Comparison of ENCODE assay signal across 12 mouse cellular contexts in the genomic region with DNA sequence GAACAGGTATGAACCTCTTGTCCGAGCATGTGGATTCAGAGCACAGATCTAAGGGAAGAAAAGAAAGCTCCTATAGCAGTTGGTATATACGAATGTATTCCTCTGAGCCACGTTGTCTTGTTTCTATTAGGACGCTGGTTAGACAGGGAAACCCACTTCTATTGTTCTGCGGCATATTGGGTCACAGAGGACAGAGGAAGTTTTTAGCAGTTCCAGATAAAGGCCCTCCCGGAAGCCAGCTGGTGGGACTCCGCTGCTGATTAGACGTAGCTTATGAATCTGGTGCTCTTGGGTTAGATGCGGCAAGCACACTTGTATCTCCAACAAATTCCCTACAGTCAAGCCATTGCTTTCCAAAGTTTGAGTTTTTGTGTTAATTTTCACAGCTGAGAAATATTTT. TPM values are rescaled to one million over a fixed set of nuclear protein-coding genes. Genes with fewer than 3 reads are reported as not detected.
DNase-seq lines count a peak whose midpoint lies in the region; ATAC-seq and TF ChIP-seq lines count a peak whose summit lies in the region.
"Had no signal": no experiment of that assay in that cellular context is flagged by ENCODE, and none has a peak within 500 bp of the region (broad histone marks: within the 10 kb centered on the region; RNA-seq: fewer than 3 reads in every experiment).

No protein-coding gene starts in this region.

- H3K9ac ChIP-seq in kidney, embryonic 14.5 days (ENCODE audit: low read depth, low read length) = no peak overlapping the region
- peak overlapping the region; percentile 41 for H3K9ac ChIP-seq in MEL (ENCODE audit: control insufficient read depth, low read depth, low read length, poor library complexity, severe bottlenecking)
- peak overlapping the region; percentile 45; the same call in 1 of the 2 replicates for H3K9ac ChIP-seq in heart, embryonic 14.5 days (ENCODE audit: low read length)
- H3K9ac ChIP-seq in liver, embryonic 13.5 days = 0 out of 2 replicates have a peak overlapping the region, but pooled peaks have one; percentile 15
- H3K9ac ChIP-seq in midbrain, embryonic 16.5 days (ENCODE audit: low read depth, low read length) = no peak overlapping the region
- H3K9ac ChIP-seq: embryonic facial prominence, embryonic 15.5 days had no signal

- H3K4me2 ChIP-seq in kidney, embryonic 14.5 days (replicated peaks; ENCODE audit: low read depth, low read length) = no peak overlapping the region
- H3K4me2 ChIP-seq in heart, embryonic 14.5 days (ENCODE audit: low read length) = peak overlapping the region; percentile 33
- H3K4me2 ChIP-seq in liver, embryonic 13.5 days = peak overlapping the region; percentile 31
- no peak overlapping the region for H3K4me2 ChIP-seq in midbrain, embryonic 16.5 days (ENCODE audit: low read length)
- H3K4me2 ChIP-seq: embryonic facial prominence, embryonic 15.5 days had no signal

- H3K4me3 ChIP-seq in kidney, adult 2 months (ENCODE audit: insufficient read depth, low read depth, low read length) = no peak overlapping the region
- no peak overlapping the region for H3K4me3 ChIP-seq in kidney, embryonic 14.5 days (ENCODE audit: low read length)
- peak overlapping the region; percentile 6 to 7; a peak in 1 of 4 replicates for H3K4me3 ChIP-seq in MEL (ENCODE audit: control insufficient read depth in 1 of 2, insufficient read depth in 1 of 2, low read depth in 2 of 2, low read length in 2 of 2)
- H3K4me3 ChIP-seq in heart, embryonic 14.5 days (ENCODE audit: control insufficient read depth in 1 of 2, insufficient read depth in 1 of 2, low read depth in 1 of 2, low read length in 2 of 2) = no peak overlapping the region
- no peak overlapping the region for H3K4me3 ChIP-seq in liver, embryonic 13.5 days (replicated peaks)
- H3K4me3 ChIP-seq in midbrain, embryonic 16.5 days (ENCODE audit: low read depth, low read length) = no peak overlapping the region
- H3K4me3 ChIP-seq: embryonic facial prominence, embryonic 15.5 days had no signal

- no peaks in the 10 kb centered on the region for H3K27me3 ChIP-seq in kidney, adult 2 months (replicated peaks; ENCODE audit: control insufficient read depth, insufficient read depth, low read length)
- H3K27me3 ChIP-seq in kidney, embryonic 14.5 days (ENCODE audit: control insufficient read depth, insufficient read depth, low read length) = no peaks in the 10 kb centered on the region
- H3K27me3 ChIP-seq in MEL (ENCODE audit: control insufficient read depth in 1 of 2, insufficient read depth in 2 of 2, low read length in 2 of 2) = no peaks in the 10 kb centered on the region
- no peaks in the 10 kb centered on the region for H3K27me3 ChIP-seq in heart, embryonic 14.5 days (ENCODE audit: control insufficient read depth, insufficient read depth, low read length)
- no peaks in the 10 kb centered on the region for H3K27me3 ChIP-seq in liver, embryonic 13.5 days
- no peaks in the 10 kb centered on the region for H3K27me3 ChIP-seq in midbrain, embryonic 16.5 days (ENCODE audit: control insufficient read depth, insufficient read depth, low read depth, low read length)
- H3K27me3 ChIP-seq: embryonic facial prominence, embryonic 15.5 days had no signal

- ATAC-seq in kidney, embryonic 14.5 days (ENCODE audit: low FRiP score, low TSS enrichment) = no peak
- no peak for ATAC-seq in heart, embryonic 14.5 days (ENCODE audit: insufficient number of reproducible peaks, insufficient read depth, low FRiP score, low read depth)
- no peak for ATAC-seq in liver, embryonic 13.5 days (ENCODE audit: low read depth)
- no peak for ATAC-seq in midbrain, embryonic 16.5 days
- ATAC-seq: hindbrain, embryonic 16.5 days had no signal

- no peak for TF ChIP-seq RAD21 in MEL (IDR thresholded peaks at IDR 0.05; ENCODE audit: low read depth, low read length)

- no peak overlapping the region for H3K27ac ChIP-seq in kidney, adult 2 months (ENCODE audit: insufficient read depth, low read depth, low read length)
- no peak overlapping the region for H3K27ac ChIP-seq in kidney, embryonic 14.5 days (ENCODE audit: low read depth, low read length)
- peak overlapping the region; percentile 77 for H3K27ac ChIP-seq in MEL (ENCODE audit: control insufficient read depth, low read depth, low read length)
- peak overlapping the region; percentile 15 to 74 for H3K27ac ChIP-seq in heart, embryonic 14.5 days (replicated peaks in 1 of 2; ENCODE audit: control insufficient read depth in 1 of 2, insufficient read depth in 1 of 2, low read depth in 2 of 2, low read length in 2 of 2)
- H3K27ac ChIP-seq in liver, embryonic 13.5 days = 0 out of 2 replicates have a peak overlapping the region, but pooled peaks have one; percentile 32
- H3K27ac ChIP-seq in midbrain, embryonic 16.5 days (ENCODE audit: low read length) = no peak overlapping the region
- H3K27ac ChIP-seq: embryonic facial prominence, embryonic 15.5 days had no signal

- TF ChIP-seq EP300 in MEL (IDR thresholded peaks at IDR 0.05; ENCODE audit: low read depth in 1 of 2, low read length in 2 of 2) = peak; percentile 93 to 95

- DNase-seq in kidney, adult 2 months = peak; percentile 26
- DNase-seq in MEL (ENCODE audit: low read depth, low spot score) = peak; percentile 88
- peak; percentile 27 for DNase-seq in liver, embryonic 13.5 days
- DNase-seq in cerebellum, postnatal 10 days = no peak
- DNase-seq in right cerebral cortex, postnatal 25 days = no peak
- DNase-seq: B cell, adult 2 months; cerebellum, adult 9-11 months had no signal

- no peaks in the 10 kb centered on the region for H3K36me3 ChIP-seq in kidney, adult 2 months (ENCODE audit: control insufficient read depth, insufficient read depth, low read length)
- H3K36me3 ChIP-seq in kidney, embryonic 14.5 days (ENCODE audit: control insufficient read depth, insufficient read depth, low read length) = no peaks in the 10 kb centered on the region
- H3K36me3 ChIP-seq in MEL (ENCODE audit: control insufficient read depth in 1 of 2, insufficient read depth in 2 of 2, low read length in 2 of 2) = peaks cover 0 to 36% of the 10 kb centered on the region in 2 experiments; a peak in 3 of 4 replicates
- no peaks in the 10 kb centered on the region for H3K36me3 ChIP-seq in heart, embryonic 14.5 days (ENCODE audit: control insufficient read depth, insufficient read depth, low read length)
- no peaks in the 10 kb centered on the region for H3K36me3 ChIP-seq in liver, embryonic 13.5 days
- no peaks in the 10 kb centered on the region for H3K36me3 ChIP-seq in midbrain, embryonic 16.5 days (ENCODE audit: control insufficient read depth, insufficient read depth, low read length)
- H3K36me3 ChIP-seq: embryonic facial prominence, embryonic 15.5 days had no signal

- no peak for TF ChIP-seq POLR2A in kidney, adult 2 months (IDR thresholded peaks at IDR 0.05; ENCODE audit: low read depth, low read length)
- TF ChIP-seq POLR2A in MEL (IDR thresholded peaks at IDR 0.05; ENCODE audit: control insufficient read depth in 1 of 2, insufficient read depth in 1 of 2, low read depth in 1 of 2, low read length in 2 of 2, poor library complexity in 1 of 2) = no peak

- WGBS in kidney, adult 2 months = 72% methylated on average over 9 of the region's 9 CpGs
- WGBS in kidney, embryonic 14.5 days = 81% methylated on average over 9 of the region's 9 CpGs
- 18% methylated on average over 9 of the region's 9 CpGs for WGBS in heart, embryonic 14.5 days
- 14% methylated on average over 9 of the region's 9 CpGs for WGBS in liver, embryonic 13.5 days (ENCODE audit: insufficient replicate concordance)
- 74% methylated on average over 9 of the region's 9 CpGs for WGBS in midbrain, embryonic 16.5 days

- H3K9me3 ChIP-seq in kidney, embryonic 14.5 days (ENCODE audit: control insufficient read depth, low read length) = no peaks in the 10 kb centered on the region
- no peaks in the 10 kb centered on the region for H3K9me3 ChIP-seq in MEL (replicated peaks; ENCODE audit: insufficient read depth, low read length)
- no peaks in the 10 kb centered on the region for H3K9me3 ChIP-seq in heart, embryonic 14.5 days (ENCODE audit: control insufficient read depth, low read length)
- H3K9me3 ChIP-seq in liver, embryonic 13.5 days (replicated peaks) = no peaks in the 10 kb centered on the region
- no peaks in the 10 kb centered on the region for H3K9me3 ChIP-seq in midbrain, embryonic 16.5 days (replicated peaks; ENCODE audit: control insufficient read depth, low read length, poor library complexity, severe bottlenecking)
- H3K9me3 ChIP-seq: embryonic facial prominence, embryonic 15.5 days had no signal

- H3K4me1 ChIP-seq in kidney, adult 2 months (ENCODE audit: control insufficient read depth, insufficient read depth, low read length) = no peaks in the 10 kb centered on the region
- H3K4me1 ChIP-seq in kidney, embryonic 14.5 days (ENCODE audit: control insufficient read depth, insufficient read depth, low read length) = 0 out of 2 replicates have a peak, but pooled peaks cover 7% of the 10 kb centered on the region
- peaks cover 3 to 29% of the 10 kb centered on the region in 2 experiments for H3K4me1 ChIP-seq in MEL (ENCODE audit: control insufficient read depth in 1 of 2, insufficient read depth in 2 of 2, low read length in 2 of 2)
- peaks cover 8 to 28% of the 10 kb centered on the region in 2 experiments for H3K4me1 ChIP-seq in heart, embryonic 14.5 days (ENCODE audit: control insufficient read depth in 2 of 2, insufficient read depth in 2 of 2, low read length in 2 of 2)
- H3K4me1 ChIP-seq in liver, embryonic 13.5 days (replicated peaks) = peaks cover 56% of the 10 kb centered on the region
- H3K4me1 ChIP-seq in midbrain, embryonic 16.5 days (ENCODE audit: control insufficient read depth, insufficient read depth, low read length) = peaks cover 10% of the 10 kb centered on the region

- TF ChIP-seq CTCF in kidney, adult 2 months (conservative IDR thresholded peaks at IDR 0.05; ENCODE audit: insufficient read depth, insufficient read length, low read depth, low read length) = no peak
- no peak for TF ChIP-seq CTCF in MEL (IDR thresholded peaks at IDR 0.05 in 2 of 3, conservative IDR thresholded peaks at IDR 0.05 in 1 of 3; ENCODE audit: control insufficient read depth in 1 of 3, insufficient read depth in 1 of 3, low read depth in 2 of 3, low read length in 3 of 3, poor library complexity in 1 of 3, severe bottlenecking in 1 of 3)

- peaks cover 74% of the 10 kb centered on the region for H3K79me2 ChIP-seq in MEL (ENCODE audit: control insufficient read depth, insufficient read depth, low read length, poor library complexity)

RNA-seq across cellular contexts. Expression of gene Lmtk2, which starts 4.8 kb away (rescaled TPM):
- 29.9 and 30.6 TPM in 2 replicates for polyA plus RNA-seq in kidney, adult 2 months (2012; rRNA removed)
- 4.1 and 6.8 TPM in 2 replicates for polyA plus RNA-seq in kidney, embryonic 14.5 days (2014; fragmentation: Nextera tagmentation; extraction: Ambion mirVana)
- 14.2 and 14.8 TPM in 2 replicates for total RNA-seq in MEL (2012; rRNA removed)
- polyA plus RNA-seq in MEL (2012; ENCODE audit: insufficient read depth in 1 of 2, insufficient read length in 2 of 2, low read depth in 1 of 2, low replicate concordance in 2 of 2, missing spikeins in 1 of 2) = 10 to 100 TPM in 1 of 2 experiments, not detected in 1; 12.6 TPM
- polyA plus RNA-seq in heart, embryonic 14.5 days (2014; fragmentation: Nextera tagmentation; extraction: Ambion mirVana) = 4.4 and 4.7 TPM in 2 replicates
- polyA plus RNA-seq in liver, embryonic 13.5 days (2015; fragmentation: Nextera tagmentation; extraction: Ambion mirVana) = 2.0 and 2.3 TPM in 2 replicates
- 9.0 and 9.3 TPM in 2 replicates for polyA plus RNA-seq in midbrain, embryonic 16.5 days (2015; fragmentation: Nextera tagmentation; extraction: Ambion mirVana)

Comparison
In these comparisons a context has a peak if more than half of its experiments do, and no peak if none do; other contexts are left out.
1. DNase-seq: peak in kidney, adult 2 months (single experiment), MEL (single experiment) and liver, embryonic 13.5 days (single experiment); none in cerebellum, postnatal 10 days (0 of 2) and right cerebral cortex, postnatal 25 days (single experiment).
2. H3K27ac ChIP-seq: peak in MEL (single experiment), heart, embryonic 14.5 days (2 of 2) and liver, embryonic 13.5 days (single experiment); none in kidney, adult 2 months (single experiment), kidney, embryonic 14.5 days (single experiment) and midbrain, embryonic 16.5 days (single experiment).
3. H3K4me3 ChIP-seq: peak in MEL (2 of 2); none in kidney, adult 2 months (single experiment), kidney, embryonic 14.5 days (single experiment), heart, embryonic 14.5 days (0 of 2), liver, embryonic 13.5 days (single experiment) and midbrain, embryonic 16.5 days (single experiment).
4. H3K4me2 ChIP-seq: peak in heart, embryonic 14.5 days (single experiment) and liver, embryonic 13.5 days (single experiment); none in kidney, embryonic 14.5 days (single experiment) and midbrain, embryonic 16.5 days (single experiment).
5. H3K9ac ChIP-seq: peak in MEL (single experiment), heart, embryonic 14.5 days (single experiment) and liver, embryonic 13.5 days (single experiment); none in kidney, embryonic 14.5 days (single experiment) and midbrain, embryonic 16.5 days (single experiment).